Mouse (Mus musculus) ES-Bruce4 (cell line): ENCODE results near the gene Cblb.

Source experiments
- CTCF ChIP-seq: IDR thresholded peaks from one replicate; pipeline ENCODE4 v1.8.1; 2011; ENCODE audit warnings: low read depth, low read length
- POLR2A ChIP-seq: IDR thresholded peaks from one replicate; pipeline ENCODE4 v1.8.1; 2011; ENCODE audit warnings: low read length; ENCODE audit not compliant: insufficient read depth

GRCm38 (mm10) chr16:52031712-52032251, 757 bp downstream of the Cblb start:
- TF ChIP-seq CTCF (no peak), POLR2A (no peak)
